Mouse (Mus musculus) urinary bladder, adult 18-20 months (tissue): ENCODE measurements around the gene Rfc1.
"Not testable (repeated sequence)": the region's sequence is repeated elsewhere in the genome, so short reads cannot be mapped to it uniquely, and the experiment has no call there.

Experiments
- DNase-seq, 2 experiments: peaks; one replicate each; pipeline ENCODE4 v3.0.0; 2022; ENCODE audit warnings: low spot score in 2 of 2, mixed read lengths in 2 of 2

Rfc1 gene

GRCm38 (mm10) chr5:65299623-65300022 lies 35.8 kb downstream of the Rfc1 start:
- not testable (repeated sequence) for DNase-seq

DNA sequence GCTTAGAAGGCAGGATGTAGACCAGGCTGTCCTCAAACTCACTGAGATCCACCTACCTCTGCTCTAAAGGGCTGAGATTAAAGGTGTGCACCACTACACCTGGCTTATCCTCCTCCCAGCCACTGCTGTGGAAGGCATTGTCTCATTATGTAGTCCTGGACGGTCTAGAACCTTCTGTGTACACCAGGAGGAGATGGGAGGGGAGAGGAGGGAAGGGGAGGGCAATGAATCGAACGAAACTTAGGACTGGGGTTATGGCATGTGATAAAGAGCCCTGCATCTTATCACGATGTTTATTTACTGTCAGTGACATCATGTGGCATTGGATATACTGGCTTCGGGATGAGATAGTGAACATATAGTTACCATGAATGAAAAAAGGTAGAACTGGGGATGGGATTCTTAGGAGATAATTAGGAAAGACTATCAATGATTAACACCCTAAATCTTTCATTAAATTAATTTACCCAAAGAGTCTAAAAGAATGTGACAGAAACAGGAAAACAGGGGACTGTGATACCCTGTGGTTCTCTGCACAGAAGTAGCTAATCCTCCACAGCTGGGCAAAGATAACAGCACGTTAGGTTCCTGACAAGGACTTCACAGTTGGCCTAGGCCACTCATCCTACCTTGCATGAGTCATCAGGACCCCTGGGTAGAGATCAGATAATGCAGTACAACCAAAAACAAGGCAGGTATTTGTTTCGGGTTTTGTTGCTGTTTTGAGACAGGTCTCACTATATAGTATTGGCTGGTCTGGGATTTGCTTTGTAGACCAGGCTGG lies 37.1 kb downstream of the Rfc1 start:
- no peak for DNase-seq

DNA sequence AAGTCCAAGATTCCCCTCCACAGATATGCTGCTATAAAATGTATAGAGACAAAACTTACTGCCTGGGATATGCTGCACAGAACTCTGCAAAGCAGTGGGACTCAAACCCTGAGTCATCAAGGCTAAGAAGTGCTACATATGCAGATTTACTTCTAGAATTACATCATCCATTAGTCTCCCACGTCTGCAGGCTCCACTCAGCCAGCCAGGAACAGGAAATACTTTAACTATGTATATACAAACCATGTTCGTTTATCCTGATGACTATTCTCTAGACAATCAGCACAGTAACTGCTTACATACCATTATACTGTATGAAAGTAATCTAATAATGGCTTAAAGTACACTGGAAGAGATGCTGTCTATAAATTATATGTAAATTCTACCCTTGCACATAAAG lies 41.2 kb downstream of the Rfc1 start:
- no peak for DNase-seq

GRCm38 (mm10) chr5:65293627-65294026 lies 41.8 kb downstream of the Rfc1 start:
- no peak for DNase-seq

- DNase-seq = not testable (repeated sequence)
Observed at GRCm38 (mm10) chr5:65289009-65289408, 46.5 kb downstream of the Rfc1 start.

DNA sequence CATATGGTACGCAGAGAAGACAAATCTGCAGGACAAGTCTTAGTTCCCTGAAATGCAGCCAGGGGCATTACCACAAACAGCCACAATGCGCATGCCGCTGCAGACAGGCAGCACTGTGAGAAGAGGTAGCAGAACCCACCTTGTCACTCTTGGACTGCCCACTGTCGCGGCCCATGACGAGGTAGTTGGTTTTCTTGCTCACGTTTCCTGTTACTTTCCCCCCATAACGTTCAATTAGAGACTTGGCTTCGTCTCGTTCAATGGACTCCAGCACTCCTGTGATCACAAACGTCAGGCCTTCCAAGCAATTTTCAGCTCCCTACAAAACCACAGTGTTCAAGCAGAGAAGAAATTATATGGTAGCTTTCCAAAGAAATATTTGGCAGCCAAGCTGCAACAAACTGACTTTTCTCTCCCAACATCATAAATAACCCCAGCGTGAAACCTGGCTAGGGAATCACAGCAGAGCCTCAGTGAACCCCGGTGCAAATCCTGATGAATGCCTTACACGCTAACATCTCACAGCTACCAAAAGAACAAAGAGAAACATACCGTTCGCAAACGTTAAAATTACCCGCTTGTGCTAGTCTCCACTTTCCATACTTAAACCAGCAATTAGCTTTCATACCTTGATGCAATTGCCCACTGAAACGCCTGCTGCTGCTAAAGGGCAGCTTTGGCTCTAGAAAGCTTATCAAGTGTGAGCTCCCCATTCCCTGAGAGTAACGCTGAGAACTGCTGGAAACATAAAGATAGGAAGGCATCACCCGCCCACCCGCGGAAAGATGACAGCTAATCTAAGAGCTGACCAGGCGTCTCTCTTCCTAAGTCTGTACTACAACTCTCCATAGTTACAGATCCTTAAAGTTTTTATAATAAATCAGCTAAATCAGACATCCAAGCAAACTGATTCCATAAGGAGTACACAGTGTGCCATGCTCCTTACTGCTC lies 47.4 kb downstream of the Rfc1 start:
- no peak for DNase-seq

DNA sequence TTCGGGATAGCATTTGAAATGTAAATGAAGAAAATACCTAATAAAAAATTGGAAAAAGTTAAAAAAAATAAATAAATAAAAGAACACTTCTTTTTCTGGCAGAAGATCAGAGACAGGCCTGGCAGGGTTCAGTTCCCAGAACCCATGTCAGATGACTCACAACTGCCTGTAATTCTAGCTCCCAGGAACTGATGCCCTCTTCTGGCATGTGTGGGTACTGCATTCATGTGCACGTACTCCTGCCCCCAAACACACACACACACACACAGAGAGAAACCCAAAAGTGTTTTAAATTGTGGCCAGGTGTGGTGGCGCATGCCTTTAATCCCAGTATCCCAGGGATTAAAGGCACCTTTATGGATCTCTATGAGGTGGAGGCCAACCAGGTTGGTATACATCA lies 51.3 kb downstream of the Rfc1 start:
- DNase-seq = no peak

- no peak for DNase-seq
Observed at GRCm38 (mm10) chr5:65281216-65281615, 54.3 kb downstream of the Rfc1 start.

- no peak for DNase-seq
Observed at GRCm38 (mm10) chr5:65279133-65279651, 56.3 kb downstream of the Rfc1 start.

DNA sequence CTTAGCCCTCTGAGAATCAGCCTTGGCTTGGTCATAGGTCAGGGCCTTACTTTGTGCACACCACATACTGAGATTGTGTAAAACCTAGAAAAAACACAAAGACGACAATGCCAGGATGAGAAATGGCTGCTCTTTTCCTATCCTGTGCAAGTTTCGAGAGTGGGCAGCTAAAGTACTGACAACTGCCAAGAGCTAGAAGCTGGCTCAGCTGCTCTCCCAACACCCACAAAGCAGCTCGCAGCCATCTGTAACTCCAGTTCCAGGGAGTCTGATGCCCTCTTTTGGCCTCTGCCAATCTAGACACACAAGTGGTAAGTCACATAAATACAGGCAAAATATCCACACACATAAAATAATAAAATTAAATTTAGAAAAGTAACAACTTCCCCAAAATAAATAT lies 61.5 kb downstream of the Rfc1 start:
- no peak for DNase-seq

DNA sequence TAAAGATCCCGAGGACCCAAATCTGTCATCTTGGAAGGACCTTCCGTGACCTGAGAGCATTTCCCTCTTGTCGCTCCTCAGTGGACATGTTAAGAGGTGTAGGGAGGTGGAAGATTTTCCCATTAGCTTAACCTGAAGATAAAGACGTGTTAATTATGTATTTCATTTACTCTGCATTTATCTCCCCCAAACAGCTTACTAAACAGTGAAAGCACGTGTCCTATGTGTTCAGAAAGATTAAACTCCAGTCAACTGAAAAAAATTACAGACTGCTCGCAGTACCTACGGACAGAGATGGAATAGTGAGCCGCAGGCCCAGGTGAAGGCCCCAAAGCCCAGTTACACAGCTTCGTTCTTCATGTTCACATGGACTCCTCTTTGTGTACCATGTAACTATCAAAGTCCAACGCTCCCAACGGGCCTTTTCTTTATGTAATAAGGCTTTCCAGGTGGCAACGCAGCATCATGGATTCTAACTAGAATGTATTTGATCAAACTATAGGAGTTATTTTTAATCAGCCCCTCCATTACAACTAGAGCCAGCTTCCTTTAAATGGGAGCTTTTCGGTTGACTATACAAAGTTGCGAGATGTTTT lies 77.5 kb downstream of the Rfc1 start:
- no peak for DNase-seq

DNA sequence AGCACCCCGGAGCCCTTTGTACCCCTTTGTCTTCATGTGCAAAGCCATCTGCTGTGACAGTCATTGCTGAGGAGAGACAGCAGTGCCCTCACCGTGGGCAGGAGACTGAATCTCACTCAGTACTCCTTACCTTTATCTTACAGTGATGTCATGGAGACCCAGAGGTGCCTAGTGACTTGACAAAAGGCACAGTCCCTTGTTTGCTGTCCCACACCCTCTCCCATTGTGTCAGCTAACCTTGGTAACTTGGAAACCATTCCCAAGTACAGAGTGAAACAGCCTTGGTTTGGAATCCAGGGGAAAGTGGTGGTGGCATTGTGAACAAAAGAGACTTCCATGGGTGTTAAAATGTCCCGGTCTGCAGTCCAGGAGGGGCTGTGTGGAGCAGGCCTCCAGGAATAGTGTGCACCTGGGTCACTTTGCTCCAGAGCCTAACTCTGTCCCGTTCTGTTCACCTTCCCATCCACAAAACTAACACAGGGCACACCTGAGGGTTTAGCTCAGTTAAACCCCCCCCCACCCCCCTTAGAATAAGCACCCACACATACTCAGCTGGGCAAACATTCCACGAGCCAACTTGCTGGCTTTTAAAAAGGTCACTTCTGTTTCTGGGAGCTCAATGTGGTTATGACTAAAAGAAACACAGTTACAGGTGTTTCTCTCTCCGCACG lies 85.2 kb downstream of the Rfc1 start:
- DNase-seq = no peak

- no peak for DNase-seq
Observed at GRCm38 (mm10) chr5:65247296-65247695, 88.2 kb downstream of the Rfc1 start.

GRCm38 (mm10) chr5:65242740-65243139 lies 92.7 kb downstream of the Rfc1 start:
- no peak for DNase-seq

GRCm38 (mm10) chr5:65231289-65232003 lies 104.0 kb downstream of the Rfc1 start:
- DNase-seq = no peak

DNA sequence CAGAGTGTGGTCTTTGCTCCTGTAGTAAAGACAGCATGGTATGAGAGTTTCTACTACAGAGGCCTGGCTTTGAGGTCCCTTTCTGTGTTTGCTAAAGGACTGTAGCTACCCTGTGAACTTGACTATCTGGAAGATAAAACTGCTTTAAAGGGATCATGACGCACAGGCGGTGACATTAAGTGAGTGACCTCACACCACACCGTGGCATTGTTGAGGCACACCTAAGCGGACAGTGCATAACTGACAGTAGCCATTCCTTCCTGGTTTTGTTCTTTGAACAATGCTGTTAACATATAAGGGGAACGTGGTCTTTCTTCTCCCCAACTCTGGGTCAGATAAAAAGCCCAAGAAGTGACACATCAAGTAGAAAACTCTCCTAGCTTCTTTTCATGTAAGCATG lies 111.4 kb downstream of the Rfc1 start:
- DNase-seq = no peak

GRCm38 (mm10) chr5:65221037-65221436 lies 114.4 kb downstream of the Rfc1 start:
- no peak for DNase-seq

GRCm38 (mm10) chr5:65217305-65218269 lies 117.9 kb downstream of the Rfc1 start:
- DNase-seq = no peak

- no peak for DNase-seq
Observed at GRCm38 (mm10) chr5:65213321-65213720, 122.1 kb downstream of the Rfc1 start.
